Mouse (Mus musculus): ENCODE data around the gene Olfr140. TPM values are rescaled to one million over a fixed set of nuclear protein-coding genes. Genes with fewer than 3 reads are reported as not detected.

The Olfr140 gene
- polyA plus RNA-seq (2016; fragmentation: Nextera tagmentation; extraction: Ambion mirVana): not detected in 2 replicates

- H3K27ac ChIP-seq (ENCODE audit: poor library complexity, severe bottlenecking): no peak within 1 kb of the TSS
These were observed at the start of gene Olfr140 for GRCm38 (mm10) chr2:90063494-90063893. Gene Olfr140, minus strand, starts transcription at chr2:90063594.

GRCm38 (mm10) chr2:90070065-90070464 lies 6.7 kb upstream of the Olfr140 start:
- Histone ChIP-seq H3K4me1 (replicated peaks) (no peaks in the 10 kb centered on the region), H3K9ac (no peak overlapping the region), H3K36me3 (no peaks in the 10 kb centered on the region), H3K4me3 (no peak overlapping the region), H3K27ac (ENCODE audit: poor library complexity, severe bottlenecking) (no peak overlapping the region), H3K27me3 (replicated peaks) (no peaks in the 10 kb centered on the region), H3K4me2 (no peak overlapping the region), H3K9me3 (replicated peaks) (no peaks in the 10 kb centered on the region)
- ATAC-seq (ENCODE audit: insufficient number of reproducible peaks, low FRiP score): no peak
- WGBS: 67% methylated on average over 2 of the region's 2 CpGs

More at GRCm38 (mm10) chr2:90063494-90063893, at the start of gene Olfr140:
- H3K27me3 ChIP-seq (replicated peaks): no peaks in the 10 kb centered on the region
- no peaks in the 10 kb centered on the region for H3K4me1 ChIP-seq (replicated peaks)
- no peak for ATAC-seq (ENCODE audit: insufficient number of reproducible peaks, low FRiP score)
- no peak within 1 kb of the TSS for H3K4me2 ChIP-seq
- no peak within 1 kb of the TSS for H3K9ac ChIP-seq
- H3K36me3 ChIP-seq: no peaks in the 10 kb centered on the region
- no peaks in the 10 kb centered on the region for H3K9me3 ChIP-seq (replicated peaks)
- no peak within 1 kb of the TSS for H3K4me3 ChIP-seq

- no peak within 1 kb of the TSS for H3K9ac ChIP-seq
- H3K36me3 ChIP-seq: no peaks in the 10 kb centered on the region
- H3K9me3 ChIP-seq (replicated peaks): no peaks in the 10 kb centered on the region
- no peaks in the 10 kb centered on the region for H3K4me1 ChIP-seq (replicated peaks)
- H3K27me3 ChIP-seq (replicated peaks): no peaks in the 10 kb centered on the region
- no peak for ATAC-seq (ENCODE audit: insufficient number of reproducible peaks, low FRiP score)
- no peak within 1 kb of the TSS for H3K4me2 ChIP-seq
- no peak within 1 kb of the TSS for H3K4me3 ChIP-seq
- H3K27ac ChIP-seq (ENCODE audit: poor library complexity, severe bottlenecking): no peak within 1 kb of the TSS
These were observed 28.4 kb downstream of the Olfr140 start, which contains the start of gene Olfr1265 for GRCm38 (mm10) chr2:90035037-90035436. Gene Olfr1265, plus strand, starts transcription at chr2:90035337.

GRCm38 (mm10) chr2:90025477-90025876 lies 37.9 kb downstream of the Olfr140 start, which contains the start of gene Olfr1264:
Gene Olfr1264, minus strand, starts transcription at chr2:90025577.
- no peak for ATAC-seq (ENCODE audit: insufficient number of reproducible peaks, low FRiP score)
- Histone ChIP-seq H3K9me3 (replicated peaks) (no peaks in the 10 kb centered on the region), H3K4me1 (replicated peaks) (no peaks in the 10 kb centered on the region), H3K27me3 (replicated peaks) (no peaks in the 10 kb centered on the region), H3K9ac (no peak within 1 kb of the TSS), H3K27ac (ENCODE audit: poor library complexity, severe bottlenecking) (no peak within 1 kb of the TSS), H3K4me3 (no peak within 1 kb of the TSS), H3K36me3 (no peaks in the 10 kb centered on the region), H3K4me2 (no peak within 1 kb of the TSS)
- 68% methylated on average over 2 of the region's 2 CpGs for WGBS

GRCm38 (mm10) chr2:90011831-90012230 lies 51.6 kb downstream of the Olfr140 start, which contains the start of gene Olfr1263:
Gene Olfr1263, plus strand, starts transcription at chr2:90012131.
- WGBS: 66% methylated on average over 2 of the region's 2 CpGs
- no peak for ATAC-seq (ENCODE audit: insufficient number of reproducible peaks, low FRiP score)

GRCm38 (mm10) chr2:89999845-90000244 lies 63.5 kb downstream of the Olfr140 start, which contains the start of gene Olfr1262:
Gene Olfr1262, plus strand, starts transcription at chr2:90000145.
- H3K9me3 ChIP-seq (replicated peaks): no peaks in the 10 kb centered on the region
- ATAC-seq (ENCODE audit: insufficient number of reproducible peaks, low FRiP score): no peak
- no peak within 1 kb of the TSS for H3K27ac ChIP-seq (ENCODE audit: poor library complexity, severe bottlenecking)
- H3K4me2 ChIP-seq: no peak within 1 kb of the TSS
- no peak within 1 kb of the TSS for H3K4me3 ChIP-seq
- no peaks in the 10 kb centered on the region for H3K27me3 ChIP-seq (replicated peaks)
- no peak within 1 kb of the TSS for H3K9ac ChIP-seq
- no peaks in the 10 kb centered on the region for H3K36me3 ChIP-seq
- no peaks in the 10 kb centered on the region for H3K4me1 ChIP-seq (replicated peaks)

More at GRCm38 (mm10) chr2:90011831-90012230, 51.6 kb downstream of the Olfr140 start, which contains the start of gene Olfr1263:
- Histone ChIP-seq H3K36me3 (no peaks in the 10 kb centered on the region), H3K9ac (no peak within 1 kb of the TSS), H3K4me1 (replicated peaks) (no peaks in the 10 kb centered on the region), H3K27ac (ENCODE audit: poor library complexity, severe bottlenecking) (no peak within 1 kb of the TSS), H3K4me3 (no peak within 1 kb of the TSS), H3K4me2 (no peak within 1 kb of the TSS), H3K9me3 (replicated peaks) (no peaks in the 10 kb centered on the region), H3K27me3 (replicated peaks) (no peaks in the 10 kb centered on the region)

Other genes starting within 250 kb of the Olfr140 start
- not detected in 2 replicates for gene Olfr1256, start 222.0 kb downstream of the Olfr140 start, polyA plus RNA-seq (2016; fragmentation: Nextera tagmentation; extraction: Ambion mirVana)
- not detected in 2 replicates for gene Olfr48, start 215.4 kb downstream of the Olfr140 start, polyA plus RNA-seq (2016; fragmentation: Nextera tagmentation; extraction: Ambion mirVana)
- gene Olfr1257, start 185.2 kb downstream of the Olfr140 start, polyA plus RNA-seq (2016; fragmentation: Nextera tagmentation; extraction: Ambion mirVana): not detected in 2 replicates
- gene Olfr1258, start 136.3 kb downstream of the Olfr140 start, polyA plus RNA-seq (2016; fragmentation: Nextera tagmentation; extraction: Ambion mirVana): not detected in 2 replicates
- gene Olfr1259, start 114.9 kb downstream of the Olfr140 start, polyA plus RNA-seq (2016; fragmentation: Nextera tagmentation; extraction: Ambion mirVana): not detected in 2 replicates
- not detected in 2 replicates for gene Olfr1260, start 89.3 kb downstream of the Olfr140 start, polyA plus RNA-seq (2016; fragmentation: Nextera tagmentation; extraction: Ambion mirVana)
- not detected in 2 replicates for gene Olfr1261, start 72.4 kb downstream of the Olfr140 start, polyA plus RNA-seq (2016; fragmentation: Nextera tagmentation; extraction: Ambion mirVana)
- gene Olfr1262, start 63.4 kb downstream of the Olfr140 start, polyA plus RNA-seq (2016; fragmentation: Nextera tagmentation; extraction: Ambion mirVana): not detected in 2 replicates
- not detected in 2 replicates for gene Olfr1263, start 51.5 kb downstream of the Olfr140 start, polyA plus RNA-seq (2016; fragmentation: Nextera tagmentation; extraction: Ambion mirVana)
- gene Olfr1264, start 38.0 kb downstream of the Olfr140 start, polyA plus RNA-seq (2016; fragmentation: Nextera tagmentation; extraction: Ambion mirVana): not detected in 2 replicates
- gene Olfr1265, start 28.3 kb downstream of the Olfr140 start, polyA plus RNA-seq (2016; fragmentation: Nextera tagmentation; extraction: Ambion mirVana): not detected in 2 replicates
- not detected in 2 replicates for gene Olfr1269, start 57.8 kb upstream of the Olfr140 start, polyA plus RNA-seq (2016; fragmentation: Nextera tagmentation; extraction: Ambion mirVana)
- gene Olfr32, start 78.7 kb upstream of the Olfr140 start, polyA plus RNA-seq (2016; fragmentation: Nextera tagmentation; extraction: Ambion mirVana): not detected in 2 replicates
- not detected in 2 replicates for gene Olfr1270, start 89.5 kb upstream of the Olfr140 start, polyA plus RNA-seq (2016; fragmentation: Nextera tagmentation; extraction: Ambion mirVana)
- gene Olfr1506, start 160.9 kb upstream of the Olfr140 start, polyA plus RNA-seq (2016; fragmentation: Nextera tagmentation; extraction: Ambion mirVana): not detected in 2 replicates
- not detected in 2 replicates for gene Olfr142, start 194.0 kb upstream of the Olfr140 start, polyA plus RNA-seq (2016; fragmentation: Nextera tagmentation; extraction: Ambion mirVana)
- gene Olfr1271, start 207.4 kb upstream of the Olfr140 start, polyA plus RNA-seq (2016; fragmentation: Nextera tagmentation; extraction: Ambion mirVana): not detected in 2 replicates
- gene Olfr1272, start 229.2 kb upstream of the Olfr140 start, polyA plus RNA-seq (2016; fragmentation: Nextera tagmentation; extraction: Ambion mirVana): not detected in 2 replicates

Measured in heart, embryonic 12.5 days (tissue).